Mouse (Mus musculus) brain, adult 2 months (tissue): ENCODE measurements at regions not wholly inside any gene's neighbourhood (a gene's known extent, or its start where the extent isn't known, plus 50 kb on each side); places are given as distances from the start of the nearest gene placed in this dataset.

Experiments
- DNase-seq: peaks from one replicate; pipeline ENCODE4 v3.0.0; 2011; ENCODE audit warnings: low read depth, low spot score

GRCm38 (mm10) chrX:15061641-15062040, 850.7 kb downstream of the H2al1n start:
- peak; percentile 66 for DNase-seq

- DNase-seq: peak; percentile 24
These were observed 854.8 kb downstream of the H2al1n start for GRCm38 (mm10) chrX:15065700-15066099.
